Mouse (Mus musculus) cerebellum, postnatal 10 days (tissue): ENCODE data around the gene Golm1.
"Not testable (repeated sequence)": the region's sequence is repeated elsewhere in the genome, so short reads cannot be mapped to it uniquely, and the experiment has no call there.

Experiments used
- DNase-seq, 2 experiments: peaks; one replicate each; pipeline ENCODE4 v3.0.0; 2021; ENCODE audit warnings: mixed read lengths in 2 of 2

Gene Golm1

GRCm38 (mm10) chr13:59675151-59676011 lies at the start of gene Golm1:
Gene Golm1, minus strand, starts transcription at chr13:59675811.
- peak; percentile 83 to 86 for DNase-seq

GRCm38 (mm10) chr13:59722089-59722488 lies 46.5 kb upstream of the Golm1 start:
- not testable (repeated sequence) for DNase-seq

GRCm38 (mm10) chr13:59719475-59719874 lies 43.9 kb upstream of the Golm1 start:
- DNase-seq, result no peak

- not testable (repeated sequence) for DNase-seq
Measured at GRCm38 (mm10) chr13:59718857-59719440, 43.3 kb upstream of the Golm1 start.

- no peak for DNase-seq
Measured at GRCm38 (mm10) chr13:59713710-59714109, 38.1 kb upstream of the Golm1 start.

- DNase-seq, result not testable (repeated sequence)
Measured at GRCm38 (mm10) chr13:59711984-59712383, 36.4 kb upstream of the Golm1 start, which contains the start of gene Spata31d1b. Gene Spata31d1b, plus strand, starts transcription at chr13:59712284.

- no peak for DNase-seq
Measured at GRCm38 (mm10) chr13:59710230-59710629, 34.6 kb upstream of the Golm1 start, which contains the start of gene Spata31d1a. Gene Spata31d1a, minus strand, starts transcription at chr13:59710330.

- DNase-seq, result no peak
Measured at GRCm38 (mm10) chr13:59704562-59704961, 29.0 kb upstream of the Golm1 start.

GRCm38 (mm10) chr13:59703514-59703913 lies 27.9 kb upstream of the Golm1 start:
- DNase-seq, result no peak

- DNase-seq, result not testable (repeated sequence)
Measured at GRCm38 (mm10) chr13:59700137-59700536, 24.5 kb upstream of the Golm1 start.

- DNase-seq, result no peak
Measured at GRCm38 (mm10) chr13:59699131-59699530, 23.5 kb upstream of the Golm1 start.

- no peak for DNase-seq
Measured at GRCm38 (mm10) chr13:59695781-59696180, 20.2 kb upstream of the Golm1 start.

- DNase-seq, result no peak
Measured at GRCm38 (mm10) chr13:59694008-59694407, 18.4 kb upstream of the Golm1 start, which contains the start of gene 4921517D22Rik. Gene 4921517D22Rik, minus strand, starts transcription at chr13:59694108.

GRCm38 (mm10) chr13:59691478-59691877 lies 15.9 kb upstream of the Golm1 start:
- no peak for DNase-seq

GRCm38 (mm10) chr13:59690576-59690975 lies 15.0 kb upstream of the Golm1 start:
- no peak for DNase-seq

GRCm38 (mm10) chr13:59689843-59690242 lies 14.2 kb upstream of the Golm1 start:
- DNase-seq, result no peak

- no peak for DNase-seq
Measured at GRCm38 (mm10) chr13:59689313-59689712, 13.7 kb upstream of the Golm1 start.

GRCm38 (mm10) chr13:59688338-59688770 lies 12.7 kb upstream of the Golm1 start:
- peak; percentile 74 to 76 for DNase-seq

GRCm38 (mm10) chr13:59685236-59685635 lies 9.6 kb upstream of the Golm1 start:
- no peak for DNase-seq

GRCm38 (mm10) chr13:59682629-59683028 lies 7.0 kb upstream of the Golm1 start:
- no peak for DNase-seq

GRCm38 (mm10) chr13:59679908-59680307 lies 4.3 kb upstream of the Golm1 start:
- no peak for DNase-seq

GRCm38 (mm10) chr13:59679306-59679705 lies 3.7 kb upstream of the Golm1 start:
- no peak for DNase-seq

- DNase-seq, result no peak
Measured at GRCm38 (mm10) chr13:59676316-59677229, 962 bp upstream of the Golm1 start.
